Mouse (Mus musculus) liver, postnatal 0 days (tissue): Measurements from ENCODE around the gene 4931409K22Rik.

Source experiments
- CTCF ChIP-seq: sonication (generic); IDR thresholded peaks from 2 replicates; pipeline ENCODE4 v1.5.1; 2016; ENCODE audit warnings: antibody characterized with exemption, low read depth
- EP300 ChIP-seq: IDR thresholded peaks from 2 replicates; pipeline ENCODE4 v1.6.1; 2016; ENCODE audit warnings: antibody characterized with exemption, low read depth, mild to moderate bottlenecking

- TF ChIP-seq EP300 (no peak), CTCF (peak; percentile 35)
Observed at GRCm38 (mm10) chr5:24604656-24605100, 48.1 kb upstream of the 4931409K22Rik start.
